In the genomic region with DNA sequence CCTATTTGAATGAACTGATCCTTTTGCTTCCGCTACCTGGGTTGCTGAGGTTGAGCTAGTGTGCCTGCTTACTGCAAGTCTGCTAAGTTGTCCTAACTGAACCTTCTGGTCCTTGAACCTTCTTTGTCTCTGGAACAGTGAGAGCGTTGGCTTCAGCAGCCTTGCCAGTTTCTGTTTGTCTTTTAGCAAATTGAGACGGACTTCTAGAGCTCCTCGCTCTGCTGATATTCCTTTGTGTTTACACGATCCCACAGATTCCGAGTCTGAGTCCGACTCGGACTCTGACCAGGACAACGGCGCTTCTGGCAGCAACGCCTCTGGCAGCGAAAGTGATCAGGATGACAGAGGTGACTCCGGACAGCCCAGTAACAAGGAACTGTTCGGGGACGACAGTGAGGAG, we compare ENCODE assay signal across 22 mouse cellular contexts. TPM values are rescaled to one million over a fixed set of nuclear protein-coding genes. Genes with fewer than 3 reads are reported as not detected.
A peak's percentile ranks its signal among the peaks of the same experiment; 100 is the strongest.
DNase-seq lines count a peak whose midpoint lies in the region; ATAC-seq and TF ChIP-seq lines count a peak whose summit lies in the region.
"Had no signal": no experiment of that assay in that cellular context is flagged by ENCODE, and none has a peak within 500 bp of the region (broad histone marks: within the 10 kb centered on the region; RNA-seq: fewer than 3 reads in every experiment).

No protein-coding gene starts in this region.

- ATAC-seq in liver, postnatal 0 days = no peak
- ATAC-seq: forebrain, embryonic 14.5 days had no signal

- no peaks in the 10 kb centered on the region for H3K27me3 ChIP-seq in kidney, adult 2 months (replicated peaks; ENCODE audit: control insufficient read depth, insufficient read depth, low read length)
- no peaks in the 10 kb centered on the region for H3K27me3 ChIP-seq in liver, postnatal 0 days (ENCODE audit: insufficient read depth, low read length)
- H3K27me3 ChIP-seq: embryonic facial prominence, embryonic 13.5 days; embryonic facial prominence, embryonic 15.5 days; forebrain, embryonic 12.5 days had no signal

- H3K4me3 ChIP-seq in kidney, adult 2 months (ENCODE audit: insufficient read depth, low read depth, low read length) = no peak overlapping the region
- no peak overlapping the region for H3K4me3 ChIP-seq in liver, postnatal 0 days (ENCODE audit: low read depth, low read length)
- H3K4me3 ChIP-seq: embryonic facial prominence, embryonic 13.5 days; embryonic facial prominence, embryonic 15.5 days; erythroblast, embryonic 14.5 days; forebrain, embryonic 10.5 days; forebrain, embryonic 12.5 days had no signal

- 0 out of 2 replicates have a peak overlapping the region, but pooled peaks have one; percentile 8 for H3K9ac ChIP-seq in liver, postnatal 0 days (replicated peaks)
- H3K9ac ChIP-seq: embryonic facial prominence, embryonic 13.5 days; embryonic facial prominence, embryonic 15.5 days; forebrain, embryonic 12.5 days had no signal

- H3K4me2 ChIP-seq in liver, postnatal 0 days (ENCODE audit: low read depth, low read length) = no peak overlapping the region; the same call in 1 of the 2 replicates
- H3K4me2 ChIP-seq: embryonic facial prominence, embryonic 13.5 days; embryonic facial prominence, embryonic 15.5 days; forebrain, embryonic 12.5 days had no signal

- peak; percentile 44 for DNase-seq in kidney, adult 2 months
- no peak for DNase-seq in kidney, postnatal 4 days
- peak; percentile 22 for DNase-seq in liver, postnatal 0 days
- DNase-seq in liver = no peak
- DNase-seq in yolk sac, embryonic 10.5 days (ENCODE audit: low spot score) = peak; percentile 51
- DNase-seq in natural killer cell, adult 2 months (ENCODE audit: low spot score in 2 of 2) = no peak
- DNase-seq: adrenal gland, adult 2 months; adrenal gland, postnatal 10 days; adrenal gland, postnatal 25 days; cerebellum, adult 11 months; cerebellum, adult 18-20 months; cerebellum, adult 8-10 months; cerebellum, adult 9-11 months; cerebellum, postnatal 14 days; cerebellum, postnatal 36 days; embryo, embryonic 11 days had no signal

- 85% methylated on average over 15 of the region's 15 CpGs for WGBS in kidney, adult 2 months
- 83% methylated on average over 15 of the region's 15 CpGs for WGBS in liver, postnatal 0 days (ENCODE audit: insufficient replicate concordance)

- H3K36me3 ChIP-seq in kidney, adult 2 months (ENCODE audit: control insufficient read depth, insufficient read depth, low read length) = no peaks in the 10 kb centered on the region
- H3K36me3 ChIP-seq in liver, postnatal 0 days (replicated peaks; ENCODE audit: insufficient read depth, low read length) = peaks cover 28% of the 10 kb centered on the region

- no peaks in the 10 kb centered on the region for H3K9me3 ChIP-seq in liver, postnatal 0 days (ENCODE audit: low read length)
- H3K9me3 ChIP-seq: embryonic facial prominence, embryonic 13.5 days; embryonic facial prominence, embryonic 15.5 days; forebrain, embryonic 10.5 days; forebrain, embryonic 12.5 days had no signal

- no peak overlapping the region for H3K27ac ChIP-seq in kidney, adult 2 months (ENCODE audit: insufficient read depth, low read depth, low read length)
- no peak overlapping the region for H3K27ac ChIP-seq in liver, postnatal 0 days (ENCODE audit: low read depth)
- H3K27ac ChIP-seq: embryonic facial prominence, embryonic 13.5 days; embryonic facial prominence, embryonic 15.5 days; forebrain, embryonic 10.5 days; forebrain, embryonic 12.5 days had no signal

- no peak for TF ChIP-seq CTCF in kidney, adult 2 months (conservative IDR thresholded peaks at IDR 0.05; ENCODE audit: insufficient read depth, insufficient read length, low read depth, low read length)
- TF ChIP-seq CTCF in liver, postnatal 0 days (IDR thresholded peaks at IDR 0.05; ENCODE audit: low read depth) = no peak

- no peak for TF ChIP-seq POLR2A in kidney, adult 2 months (IDR thresholded peaks at IDR 0.05; ENCODE audit: low read depth, low read length)

- no peak for TF ChIP-seq EP300 in liver, postnatal 0 days (IDR thresholded peaks at IDR 0.05; ENCODE audit: low read depth)

- H3K4me1 ChIP-seq in kidney, adult 2 months (ENCODE audit: control insufficient read depth, insufficient read depth, low read length) = peaks cover 5% of the 10 kb centered on the region; the same call in 1 of the 2 replicates
- peaks cover 14% of the 10 kb centered on the region for H3K4me1 ChIP-seq in liver, postnatal 0 days (ENCODE audit: insufficient read depth)

RNA-seq across cellular contexts. Expression of a gene that starts 3.7 kb away (rescaled TPM):
- polyA plus RNA-seq in kidney, adult 2 months (2012; rRNA removed) = 2.5 and 3.3 TPM in 2 replicates
- 10.5 and 11.3 TPM in 2 replicates for polyA plus RNA-seq in liver, postnatal 0 days (2015; fragmentation: Nextera tagmentation; extraction: Ambion mirVana)

RNA-seq across cellular contexts. Expression of a gene that starts 35.2 kb away (rescaled TPM):
- 11.5 and 12.7 TPM in 2 replicates for polyA plus RNA-seq in kidney, adult 2 months (2012; rRNA removed)
- polyA plus RNA-seq in liver, postnatal 0 days (2015; fragmentation: Nextera tagmentation; extraction: Ambion mirVana) = 17.2 and 18.4 TPM in 2 replicates

Comparison
In these comparisons a context has a peak if more than half of its experiments do, and no peak if none do; other contexts are left out.
1. DNase-seq: peak in kidney, adult 2 months (single experiment), liver, postnatal 0 days (single experiment) and yolk sac, embryonic 10.5 days (single experiment); none in kidney, postnatal 4 days (0 of 2), liver (single experiment) and natural killer cell, adult 2 months (0 of 2).